Mouse (Mus musculus): ENCODE measurements around the gene Arsj.

Gene Arsj

GRCm38 (mm10) chr3:126363568-126364505 lies at the start of gene Arsj:
Gene Arsj (plus strand): TSS chr3:126363684.
- DNase-seq (ENCODE audit: low read depth, low spot score) = peak; percentile 19

- DNase-seq (ENCODE audit: low read depth, low spot score) = peak; percentile 11
These were observed 38.5 kb upstream of the Arsj start for GRCm38 (mm10) chr3:126324872-126325498.

GRCm38 (mm10) chr3:126325891-126326627 lies 37.4 kb upstream of the Arsj start:
- DNase-seq (ENCODE audit: low read depth, low spot score) = no peak

- DNase-seq (ENCODE audit: low read depth, low spot score) = no peak
These were observed 36.7 kb upstream of the Arsj start for GRCm38 (mm10) chr3:126326628-126327325.

GRCm38 (mm10) chr3:126335329-126335728 lies 28.2 kb upstream of the Arsj start:
- no peak for DNase-seq (ENCODE audit: low read depth, low spot score)

GRCm38 (mm10) chr3:126344745-126345144 lies 18.7 kb upstream of the Arsj start:
- DNase-seq (ENCODE audit: low read depth, low spot score) = no peak

- no peak for DNase-seq (ENCODE audit: low read depth, low spot score)
These were observed 3.7 kb upstream of the Arsj start for GRCm38 (mm10) chr3:126359760-126360159.

- DNase-seq (ENCODE audit: low read depth, low spot score) = no peak
These were observed 1.1 kb upstream of the Arsj start for GRCm38 (mm10) chr3:126362392-126362791.

GRCm38 (mm10) chr3:126362931-126363525 lies 456 bp upstream of the Arsj start:
- DNase-seq (ENCODE audit: low read depth, low spot score) = no peak

- no peak for DNase-seq (ENCODE audit: low read depth, low spot score)
These were observed 1.1 kb downstream of the Arsj start for GRCm38 (mm10) chr3:126364555-126364954.

- DNase-seq (ENCODE audit: low read depth, low spot score) = no peak
These were observed 7.1 kb downstream of the Arsj start for GRCm38 (mm10) chr3:126370571-126370970.

- peak; percentile 22 for DNase-seq (ENCODE audit: low read depth, low spot score)
These were observed 9.5 kb downstream of the Arsj start for GRCm38 (mm10) chr3:126372815-126373545.

GRCm38 (mm10) chr3:126373721-126374120 lies 10.2 kb downstream of the Arsj start:
- DNase-seq (ENCODE audit: low read depth, low spot score) = no peak

- DNase-seq (ENCODE audit: low read depth, low spot score) = no peak
These were observed 15.8 kb downstream of the Arsj start for GRCm38 (mm10) chr3:126379252-126379651.

- no peak for DNase-seq (ENCODE audit: low read depth, low spot score)
These were observed 16.2 kb downstream of the Arsj start for GRCm38 (mm10) chr3:126379702-126380101.

GRCm38 (mm10) chr3:126383276-126383675 lies 19.8 kb downstream of the Arsj start:
- no peak for DNase-seq (ENCODE audit: low read depth, low spot score)

- DNase-seq (ENCODE audit: low read depth, low spot score) = no peak
These were observed 21.4 kb downstream of the Arsj start for GRCm38 (mm10) chr3:126384657-126385438.

- no peak for DNase-seq (ENCODE audit: low read depth, low spot score)
These were observed 34.0 kb downstream of the Arsj start for GRCm38 (mm10) chr3:126397451-126397850.

GRCm38 (mm10) chr3:126397985-126398630 lies 34.6 kb downstream of the Arsj start:
- no peak for DNase-seq (ENCODE audit: low read depth, low spot score)
